Mouse (Mus musculus): ENCODE data around the gene Stpg4. TPM values are rescaled to one million over a fixed set of nuclear protein-coding genes. Genes with fewer than 3 reads are reported as not detected.

Gene Stpg4
- total and polyA plus RNA-seq, 3 experiments = not detected

- H3K79me2 ChIP-seq (ENCODE audit: control insufficient read depth, insufficient read depth, low read length, poor library complexity) = no peaks in the 10 kb centered on the region
- H3K4me1 ChIP-seq (ENCODE audit: control insufficient read depth in 1 of 2, insufficient read depth in 2 of 2, low read length in 2 of 2) = no peaks in the 10 kb centered on the region; a peak in 1 of 4 replicates
- DNase-seq (ENCODE audit: low read depth, low spot score) = no peak
- no peaks in the 10 kb centered on the region for H3K27me3 ChIP-seq (ENCODE audit: control insufficient read depth in 1 of 2, insufficient read depth in 2 of 2, low read length in 2 of 2)
- TF ChIP-seq NELFE (IDR thresholded peaks at IDR 0.05; ENCODE audit: low read depth, low read length) (no peak), MAZ (IDR thresholded peaks at IDR 0.05; ENCODE audit: low read depth, low read length) (no peak), CHD1 (IDR thresholded peaks at IDR 0.05; ENCODE audit: low read depth, low read length) (no peak)
- no peak overlapping the region for H3K9ac ChIP-seq (ENCODE audit: control insufficient read depth, low read depth, low read length, poor library complexity, severe bottlenecking)
- no peak overlapping the region for H3K27ac ChIP-seq (ENCODE audit: control insufficient read depth, low read depth, low read length)
- no peaks in the 10 kb centered on the region for H3K9me3 ChIP-seq (replicated peaks; ENCODE audit: insufficient read depth, low read length)
- H3K36me3 ChIP-seq (ENCODE audit: control insufficient read depth in 1 of 2, insufficient read depth in 2 of 2, low read length in 2 of 2) = peaks cover 0 to 2% of the 10 kb centered on the region in 2 experiments; a peak in 2 of 4 replicates
- no peak overlapping the region for H3K4me3 ChIP-seq (ENCODE audit: control insufficient read depth in 1 of 2, insufficient read depth in 1 of 2, low read depth in 2 of 2, low read length in 2 of 2)
Observed at GRCm38 (mm10) chr17:87357506-87357905, 70.0 kb downstream of the Stpg4 start.

- H3K27ac ChIP-seq (ENCODE audit: control insufficient read depth, low read depth, low read length) = no peak overlapping the region
- H3K9ac ChIP-seq (ENCODE audit: control insufficient read depth, low read depth, low read length, poor library complexity, severe bottlenecking) = no peak overlapping the region
- H3K4me1 ChIP-seq (ENCODE audit: control insufficient read depth in 1 of 2, insufficient read depth in 2 of 2, low read length in 2 of 2) = no peaks in the 10 kb centered on the region; a peak in 2 of 4 replicates
- TF ChIP-seq CHD1 (IDR thresholded peaks at IDR 0.05; ENCODE audit: low read depth, low read length) (no peak), SIN3A (IDR thresholded peaks at IDR 0.05; ENCODE audit: low read length) (no peak)
- H3K79me2 ChIP-seq (ENCODE audit: control insufficient read depth, insufficient read depth, low read length, poor library complexity) = no peaks in the 10 kb centered on the region
- H3K9me3 ChIP-seq (replicated peaks; ENCODE audit: insufficient read depth, low read length) = no peaks in the 10 kb centered on the region
- no peaks in the 10 kb centered on the region for H3K27me3 ChIP-seq (ENCODE audit: control insufficient read depth in 1 of 2, insufficient read depth in 2 of 2, low read length in 2 of 2)
- H3K36me3 ChIP-seq (ENCODE audit: control insufficient read depth in 1 of 2, insufficient read depth in 2 of 2, low read length in 2 of 2) = peaks cover 0 to 2% of the 10 kb centered on the region in 2 experiments; a peak in 3 of 4 replicates
- H3K4me3 ChIP-seq (ENCODE audit: control insufficient read depth in 1 of 2, insufficient read depth in 1 of 2, low read depth in 2 of 2, low read length in 2 of 2) = no peak overlapping the region
- no peak for DNase-seq (ENCODE audit: low read depth, low spot score)
Observed at GRCm38 (mm10) chr17:87356261-87356660, 71.3 kb downstream of the Stpg4 start.

- no peak for TF ChIP-seq RAD21 (IDR thresholded peaks at IDR 0.05; ENCODE audit: low read depth, low read length)
- TF ChIP-seq POLR2AphosphoS2 (IDR thresholded peaks at IDR 0.05; ENCODE audit: low read length) = no peak
- no peak for TF ChIP-seq HCFC1 (IDR thresholded peaks at IDR 0.05; ENCODE audit: low read depth, low read length)
- TF ChIP-seq MYB (IDR thresholded peaks at IDR 0.05; ENCODE audit: low read depth, low read length) = no peak
- TF ChIP-seq ZNF384 (IDR thresholded peaks at IDR 0.05; ENCODE audit: low read depth, low read length) = no peak
- no peak for TF ChIP-seq POLR2AphosphoS5 (IDR thresholded peaks at IDR 0.05; ENCODE audit: borderline replicate concordance, low read depth, low read length)
- TF ChIP-seq NRF1 (IDR thresholded peaks at IDR 0.05; ENCODE audit: insufficient read depth, low read depth, low read length, poor library complexity, severe bottlenecking) = no peak
- no peak for TF ChIP-seq ETS1 (IDR thresholded peaks at IDR 0.05; ENCODE audit: low read depth, low read length)
- no peak for TF ChIP-seq TCF12 (IDR thresholded peaks at IDR 0.05; ENCODE audit: low read depth, low read length)
- no peak for TF ChIP-seq ZC3H11A (IDR thresholded peaks at IDR 0.05; ENCODE audit: low read depth, low read length)
- TF ChIP-seq TAL1 (IDR thresholded peaks at IDR 0.05; ENCODE audit: low read length) = no peak
- TF ChIP-seq MYC (IDR thresholded peaks at IDR 0.05; ENCODE audit: low read depth, low read length) = no peak
- no peak for TF ChIP-seq MAZ (IDR thresholded peaks at IDR 0.05; ENCODE audit: low read depth, low read length)
- no peak for TF ChIP-seq KAT2A (conservative IDR thresholded peaks at IDR 0.05; ENCODE audit: low read depth, low read length)
- no peak for TF ChIP-seq ELF1 (IDR thresholded peaks at IDR 0.05; ENCODE audit: low read depth, low read length)
- TF ChIP-seq TBP (IDR thresholded peaks at IDR 0.05; ENCODE audit: low read depth, low read length) = no peak
- no peak for TF ChIP-seq GATA1 (IDR thresholded peaks at IDR 0.05; ENCODE audit: low read depth, low read length)
- Histone ChIP-seq H3K36me3 (ENCODE audit: control insufficient read depth in 1 of 2, insufficient read depth in 2 of 2, low read length in 2 of 2) (peaks cover 0 to 2% of the 10 kb centered on the region in 2 experiments; a peak in 2 of 4 replicates), H3K9me3 (replicated peaks; ENCODE audit: insufficient read depth, low read length) (no peaks in the 10 kb centered on the region), H3K4me3 (ENCODE audit: control insufficient read depth in 1 of 2, insufficient read depth in 1 of 2, low read depth in 2 of 2, low read length in 2 of 2) (no peak overlapping the region), H3K4me1 (ENCODE audit: control insufficient read depth in 1 of 2, insufficient read depth in 2 of 2, low read length in 2 of 2) (no peaks in the 10 kb centered on the region; a peak in 2 of 4 replicates), H3K27me3 (ENCODE audit: control insufficient read depth in 1 of 2, insufficient read depth in 2 of 2, low read length in 2 of 2) (no peaks in the 10 kb centered on the region), H3K79me2 (ENCODE audit: control insufficient read depth, insufficient read depth, low read length, poor library complexity) (no peaks in the 10 kb centered on the region), H3K9ac (ENCODE audit: control insufficient read depth, low read depth, low read length, poor library complexity, severe bottlenecking) (no peak overlapping the region), H3K27ac (ENCODE audit: control insufficient read depth, low read depth, low read length) (no peak overlapping the region)
- DNase-seq (ENCODE audit: low read depth, low spot score) = no peak
Observed at GRCm38 (mm10) chr17:87355456-87355855, 72.1 kb downstream of the Stpg4 start.
